Mouse (Mus musculus): ENCODE results near the gene Tmem208. TPM values are rescaled to one million over a fixed set of nuclear protein-coding genes. Genes with fewer than 3 reads are reported as not detected.
"Not testable (repeated sequence)": the region's sequence is repeated elsewhere in the genome, so short reads cannot be mapped to it uniquely, and the experiment has no call there.

The Tmem208 gene
- polyA plus RNA-seq, 1 experiment from 2014 or later, result 128 TPM

- Histone ChIP-seq H3K4me2 (replicated peaks) (peak overlapping the region; percentile 86), H3K9me3 (no peaks in the 10 kb centered on the region), H3K4me1 (replicated peaks) (peaks cover 11% of the 10 kb centered on the region), H3K4me3 (replicated peaks) (peak overlapping the region; percentile 48; the same call in 1 of the 2 replicates), H3K36me3 (no peaks in the 10 kb centered on the region), H3K27me3 (replicated peaks) (peaks cover 11% of the 10 kb centered on the region), H3K9ac (no peak overlapping the region), H3K27ac (no peak overlapping the region)
- ATAC-seq, result no peak
- 7% methylated on average over 31 of the region's 31 CpGs for WGBS
Observed at GRCm38 (mm10) chr8:105290554-105291314, 35.4 kb upstream of the Tmem208 start.

GRCm38 (mm10) chr8:105291364-105291763, 34.8 kb upstream of the Tmem208 start:
- H3K4me3 ChIP-seq (replicated peaks); ATAC-seq; H3K4me2 ChIP-seq (replicated peaks); H3K27ac ChIP-seq; H3K9me3 ChIP-seq; H3K9ac ChIP-seq; H3K36me3 ChIP-seq: not testable (repeated sequence)
- 85% methylated on average over 8 of the region's 8 CpGs for WGBS
- H3K27me3 ChIP-seq (replicated peaks), result peaks cover 11% of the 10 kb centered on the region
- H3K4me1 ChIP-seq (replicated peaks), result peaks cover 11% of the 10 kb centered on the region

- not testable (repeated sequence) for ATAC-seq; H3K4me2 ChIP-seq (replicated peaks); H3K4me3 ChIP-seq (replicated peaks); H3K9me3 ChIP-seq; H3K27ac ChIP-seq; H3K36me3 ChIP-seq; H3K9ac ChIP-seq
- Histone ChIP-seq H3K27me3 (replicated peaks) (peaks cover 11% of the 10 kb centered on the region), H3K4me1 (replicated peaks) (peaks cover 11% of the 10 kb centered on the region)
- 69% methylated on average over 3 of the region's 3 CpGs for WGBS
Observed at GRCm38 (mm10) chr8:105291802-105292201, 34.4 kb upstream of the Tmem208 start.

- Histone ChIP-seq H3K4me1 (replicated peaks) (peaks cover 11% of the 10 kb centered on the region), H3K4me3 (replicated peaks) (no peak overlapping the region), H3K27ac (no peak overlapping the region), H3K36me3 (no peaks in the 10 kb centered on the region), H3K9ac (no peak overlapping the region), H3K9me3 (no peaks in the 10 kb centered on the region), H3K4me2 (replicated peaks) (no peak overlapping the region), H3K27me3 (replicated peaks) (peaks cover 11% of the 10 kb centered on the region)
- ATAC-seq, result no peak
- 82% methylated on average over 7 of the region's 7 CpGs for WGBS
Observed at GRCm38 (mm10) chr8:105292471-105292870, 33.7 kb upstream of the Tmem208 start.

- H3K4me2 ChIP-seq (replicated peaks), result no peak overlapping the region
- H3K4me1 ChIP-seq (replicated peaks), result peaks cover 14% of the 10 kb centered on the region
- ATAC-seq, result no peak
- H3K36me3 ChIP-seq, result no peaks in the 10 kb centered on the region
- no peak overlapping the region for H3K27ac ChIP-seq
- no peak overlapping the region for H3K9ac ChIP-seq
- H3K9me3 ChIP-seq, result no peaks in the 10 kb centered on the region
- peaks cover 11% of the 10 kb centered on the region for H3K27me3 ChIP-seq (replicated peaks)
- H3K4me3 ChIP-seq (replicated peaks), result no peak overlapping the region
- 70% methylated on average over 19 of the region's 19 CpGs for WGBS
Observed at GRCm38 (mm10) chr8:105293405-105293804, 32.7 kb upstream of the Tmem208 start.

- H3K4me2 ChIP-seq (replicated peaks), result 0 out of 2 replicates have a peak overlapping the region, but pooled peaks have one; percentile 19
- H3K9ac ChIP-seq, result no peak overlapping the region
- H3K4me1 ChIP-seq (replicated peaks), result peaks cover 22% of the 10 kb centered on the region
- no peak overlapping the region for H3K4me3 ChIP-seq (replicated peaks)
- peaks cover 11% of the 10 kb centered on the region for H3K27me3 ChIP-seq (replicated peaks)
- no peak for ATAC-seq
- H3K36me3 ChIP-seq, result peaks cover under 1% of the 10 kb centered on the region; the same call in 1 of the 2 replicates
- H3K27ac ChIP-seq, result no peak overlapping the region
- WGBS, result 68% methylated on average over 9 of the region's 9 CpGs
- H3K9me3 ChIP-seq, result no peaks in the 10 kb centered on the region
Observed at GRCm38 (mm10) chr8:105294776-105295175, 31.4 kb upstream of the Tmem208 start.

- no peak for ATAC-seq
- Histone ChIP-seq H3K4me2 (replicated peaks) (peak overlapping the region; percentile 19; the same call in 1 of the 2 replicates), H3K4me3 (replicated peaks) (no peak overlapping the region), H3K4me1 (replicated peaks) (peaks cover 19% of the 10 kb centered on the region), H3K27ac (no peak overlapping the region), H3K36me3 (peaks cover 5% of the 10 kb centered on the region), H3K9ac (no peak overlapping the region), H3K27me3 (replicated peaks) (peaks cover 6% of the 10 kb centered on the region), H3K9me3 (no peaks in the 10 kb centered on the region)
- 72% methylated on average over 11 of the region's 11 CpGs for WGBS
Observed at GRCm38 (mm10) chr8:105295256-105295655, 30.9 kb upstream of the Tmem208 start.

GRCm38 (mm10) chr8:105295895-105296573, 30.1 kb upstream of the Tmem208 start, which contains the start of gene Exoc3l:
TSS of gene Exoc3l (minus strand) at chr8:105296101.
- Histone ChIP-seq H3K9ac (0 out of 2 replicates have a peak within 1 kb of the TSS, but pooled peaks have one; percentile 31), H3K27ac (no peak within 1 kb of the TSS), H3K4me2 (replicated peaks) (peak within 1 kb of the TSS; percentile 85), H3K36me3 (peaks cover 13% of the 10 kb centered on the region), H3K4me1 (replicated peaks) (peaks cover 13% of the 10 kb centered on the region), H3K27me3 (replicated peaks) (no peaks in the 10 kb centered on the region), H3K9me3 (no peaks in the 10 kb centered on the region), H3K4me3 (replicated peaks) (peak within 1 kb of the TSS; percentile 92)
- 60% methylated on average over 11 of the region's 11 CpGs for WGBS
- no peak for ATAC-seq

- Histone ChIP-seq H3K36me3 (peaks cover 24% of the 10 kb centered on the region), H3K27ac (peak within 1 kb of the TSS; percentile 54), H3K27me3 (replicated peaks) (no peaks in the 10 kb centered on the region), H3K4me2 (replicated peaks) (peak within 1 kb of the TSS; percentile 85), H3K9ac (peak within 1 kb of the TSS; percentile 85), H3K9me3 (no peaks in the 10 kb centered on the region), H3K4me3 (replicated peaks) (peak within 1 kb of the TSS; percentile 92), H3K4me1 (replicated peaks) (peaks cover 13% of the 10 kb centered on the region)
- ATAC-seq, result peak; percentile 93
- under 1% methylated on average over 58 of the region's 58 CpGs for WGBS
Observed at GRCm38 (mm10) chr8:105297511-105298192, 28.5 kb upstream of the Tmem208 start, which contains the start of gene E2f4. TSS of gene E2f4 (plus strand) at chr8:105297663.

GRCm38 (mm10) chr8:105298351-105299252, 27.6 kb upstream of the Tmem208 start:
- Histone ChIP-seq H3K9me3 (no peaks in the 10 kb centered on the region), H3K36me3 (peaks cover 29% of the 10 kb centered on the region), H3K4me1 (replicated peaks) (peaks cover 13% of the 10 kb centered on the region), H3K27ac (no peak overlapping the region), H3K9ac (peak overlapping the region; percentile 85), H3K27me3 (replicated peaks) (no peaks in the 10 kb centered on the region), H3K4me3 (replicated peaks) (peak overlapping the region; percentile 92), H3K4me2 (replicated peaks) (peak overlapping the region; percentile 85)
- WGBS, result 52% methylated on average over 18 of the region's 18 CpGs
- no peak for ATAC-seq

- Histone ChIP-seq H3K4me3 (replicated peaks) (no peak overlapping the region), H3K9ac (no peak overlapping the region), H3K36me3 (peaks cover 35% of the 10 kb centered on the region), H3K4me1 (replicated peaks) (peaks cover 25% of the 10 kb centered on the region), H3K9me3 (no peaks in the 10 kb centered on the region), H3K27me3 (replicated peaks) (no peaks in the 10 kb centered on the region), H3K4me2 (replicated peaks) (no peak overlapping the region), H3K27ac (no peak overlapping the region)
- peak; percentile 15; the same call in 1 of the 2 replicates for ATAC-seq
- 88% methylated on average over 8 of the region's 8 CpGs for WGBS
Observed at GRCm38 (mm10) chr8:105299962-105300361, 26.2 kb upstream of the Tmem208 start.

Measured in intestine, embryonic 15.5 days (tissue).